Mouse (Mus musculus): ENCODE results near the gene Rmnd5b. TPM values are rescaled to one million over a fixed set of nuclear protein-coding genes. Genes with fewer than 3 reads are reported as not detected.
"Not testable (repeated sequence)": the region's sequence is repeated elsewhere in the genome, so short reads cannot be mapped to it uniquely, and the experiment has no call there.

Rmnd5b gene
- total RNA-seq (2021) = 10 to 100 TPM; 24.3 to 27.4 TPM

GRCm38 (mm10) chr11:51635525-51636322 lies at the start of gene Rmnd5b:
TSS of gene Rmnd5b (minus strand) at chr11:51635896.
- peak; percentile 92 for DNase-seq

GRCm38 (mm10) chr11:51681976-51682374 lies 46.3 kb upstream of the Rmnd5b start:
- DNase-seq = no peak

- DNase-seq = peak; percentile 95
These were observed 45.8 kb upstream of the Rmnd5b start for GRCm38 (mm10) chr11:51681324-51681975.

- DNase-seq = no peak
These were observed 43.8 kb upstream of the Rmnd5b start for GRCm38 (mm10) chr11:51679466-51679865.

- DNase-seq = no peak
These were observed 42.2 kb upstream of the Rmnd5b start for GRCm38 (mm10) chr11:51677737-51678418.

GRCm38 (mm10) chr11:51675386-51675785 lies 39.7 kb upstream of the Rmnd5b start:
- no peak for DNase-seq

- DNase-seq = no peak
These were observed 37.6 kb upstream of the Rmnd5b start for GRCm38 (mm10) chr11:51673291-51673690.

- DNase-seq = no peak
These were observed 35.7 kb upstream of the Rmnd5b start for GRCm38 (mm10) chr11:51671376-51671775.

GRCm38 (mm10) chr11:51670846-51671245 lies 35.1 kb upstream of the Rmnd5b start:
- no peak for DNase-seq

GRCm38 (mm10) chr11:51664747-51665146 lies 29.1 kb upstream of the Rmnd5b start:
- DNase-seq = not testable (repeated sequence)

- DNase-seq = no peak
These were observed 26.9 kb upstream of the Rmnd5b start for GRCm38 (mm10) chr11:51662632-51663031.

- no peak for DNase-seq
These were observed 26.2 kb upstream of the Rmnd5b start for GRCm38 (mm10) chr11:51661867-51662365.

GRCm38 (mm10) chr11:51658705-51659104 lies 23.0 kb upstream of the Rmnd5b start:
- DNase-seq = peak; percentile 50

GRCm38 (mm10) chr11:51658291-51658690 lies 22.6 kb upstream of the Rmnd5b start:
- DNase-seq = no peak

- no peak for DNase-seq
These were observed 21.3 kb upstream of the Rmnd5b start for GRCm38 (mm10) chr11:51656798-51657521.

GRCm38 (mm10) chr11:51654891-51655290 lies 19.2 kb upstream of the Rmnd5b start:
- no peak for DNase-seq

- DNase-seq = no peak
These were observed 18.0 kb upstream of the Rmnd5b start for GRCm38 (mm10) chr11:51653736-51654135.

GRCm38 (mm10) chr11:51652889-51653418 lies 17.3 kb upstream of the Rmnd5b start:
- DNase-seq = no peak

GRCm38 (mm10) chr11:51650691-51651515 lies 15.2 kb upstream of the Rmnd5b start, which contains the start of the genes N4bp3 and D930048N14Rik:
TSS of gene N4bp3 (minus strand) at chr11:51650842.
TSS of gene D930048N14Rik (plus strand) at chr11:51650954.
- DNase-seq = peak; percentile 82

GRCm38 (mm10) chr11:51650261-51650660 lies 14.6 kb upstream of the Rmnd5b start:
- no peak for DNase-seq

- DNase-seq = no peak
These were observed 14.1 kb upstream of the Rmnd5b start for GRCm38 (mm10) chr11:51649889-51650199.
